Mouse (Mus musculus) ES-E14 (cell line): ENCODE data around the gene Nrf1.

ENCODE experiments used
- CHD2 ChIP-seq: IDR thresholded peaks from 2 replicates; pipeline ENCODE4 v1.6.1; 2014; ENCODE audit warnings: mild to moderate bottlenecking, low read depth, low read length, inconsistent platforms
- HCFC1 ChIP-seq: IDR thresholded peaks from 2 replicates; pipeline ENCODE4 v1.6.1; 2012; ENCODE audit warnings: low read length, inconsistent platforms, borderline replicate concordance; ENCODE audit not compliant: insufficient read depth
- MAFK ChIP-seq: IDR thresholded peaks from 2 replicates; pipeline ENCODE4 v1.6.1; 2014; ENCODE audit warnings: mild to moderate bottlenecking, low read depth, low read length, inconsistent platforms; ENCODE audit not compliant: insufficient read depth
- ZC3H11A ChIP-seq: IDR thresholded peaks from 2 replicates; pipeline ENCODE4 v1.6.1; 2012; ENCODE audit warnings: low read depth, mild to moderate bottlenecking, inconsistent platforms, low read length, borderline replicate concordance

GRCm38 (mm10) chr6:30048501-30049353 is 939 bp downstream of the Nrf1 start:
- no peak for TF ChIP-seq MAFK
- no peak for TF ChIP-seq ZC3H11A
- no peak for TF ChIP-seq CHD2
- no peak for TF ChIP-seq HCFC1
